Mouse (Mus musculus) adrenal gland, postnatal 36 days (tissue): Measurements from ENCODE around the gene Esr1. TPM values are rescaled to one million over a fixed set of nuclear protein-coding genes. Genes with fewer than 3 reads are reported as not detected.

Source experiments
- DNase-seq, 2 experiments: peaks; one replicate each; pipeline ENCODE4 v3.0.0; 2021; ENCODE audit warnings: mixed read lengths in 1 of 2
- total RNA-seq, 2 experiments: library from RNA; stranded (reverse); gene quantifications; 2 replicates each; pipeline ENCODE4 v1.2.3; 2021

Gene Esr1
- total RNA-seq, 2 experiments from 2014 or later, result 14.3 to 15.0 TPM

DNA sequence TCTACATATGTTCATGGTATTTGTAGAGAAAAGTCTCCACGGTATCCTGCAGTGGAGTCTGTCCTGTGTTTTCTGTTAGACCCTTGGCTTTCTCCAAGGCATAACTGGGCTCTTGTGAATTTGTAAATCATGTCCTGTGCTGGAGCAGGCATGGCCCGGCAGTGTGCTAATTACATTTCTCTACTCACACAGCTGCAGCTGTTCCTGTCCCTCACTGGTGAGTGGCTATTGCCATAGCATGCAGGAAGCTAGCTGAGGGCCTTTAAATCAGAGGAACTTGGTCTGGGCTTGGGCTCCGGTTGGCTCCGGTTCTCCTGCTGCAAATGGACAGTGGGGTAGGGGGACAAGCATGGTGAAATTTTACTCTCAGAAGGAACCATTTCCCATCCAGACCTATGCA is 226.7 kb downstream of the Esr1 start:
- DNase-seq, result no peak

DNA sequence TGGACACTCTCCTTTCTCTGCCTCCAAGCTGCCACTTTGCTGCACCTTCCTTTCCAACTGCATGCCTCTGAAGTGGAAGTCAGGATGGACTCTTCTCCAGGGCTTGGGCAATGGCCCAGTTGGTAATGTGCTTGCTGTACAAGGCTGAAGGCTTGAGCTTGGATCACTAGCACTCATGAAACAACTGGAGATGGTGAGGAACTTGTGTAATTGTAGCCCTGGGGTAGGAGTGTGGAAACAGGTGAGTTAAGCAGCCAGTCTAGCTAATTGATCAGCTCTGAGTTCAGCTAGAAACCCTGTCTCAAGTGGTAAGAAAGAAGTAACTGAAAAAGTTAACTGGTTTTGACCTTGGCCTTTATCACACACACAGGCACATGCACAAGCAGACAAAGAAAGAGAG is 229.6 kb downstream of the Esr1 start:
- no peak for DNase-seq

DNA sequence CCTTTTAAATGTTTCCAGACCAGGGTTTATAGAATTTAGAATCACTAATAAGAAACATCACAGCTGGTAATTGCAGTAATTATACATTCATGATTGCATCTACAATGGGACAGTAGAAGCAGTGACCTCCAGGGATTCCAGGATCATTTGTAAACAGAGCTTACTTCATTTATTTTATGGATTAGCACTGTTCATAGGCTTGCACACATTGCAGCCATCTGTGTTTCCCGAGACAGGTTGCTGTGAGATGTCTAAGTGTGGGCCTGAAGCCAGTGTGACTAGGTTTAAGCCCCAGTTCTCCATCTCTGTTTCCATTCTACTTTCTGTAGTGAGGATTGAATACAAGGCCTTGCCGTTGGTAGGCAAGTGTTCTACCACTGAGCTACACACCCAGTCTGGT is 236.1 kb downstream of the Esr1 start:
- no peak for DNase-seq

DNA sequence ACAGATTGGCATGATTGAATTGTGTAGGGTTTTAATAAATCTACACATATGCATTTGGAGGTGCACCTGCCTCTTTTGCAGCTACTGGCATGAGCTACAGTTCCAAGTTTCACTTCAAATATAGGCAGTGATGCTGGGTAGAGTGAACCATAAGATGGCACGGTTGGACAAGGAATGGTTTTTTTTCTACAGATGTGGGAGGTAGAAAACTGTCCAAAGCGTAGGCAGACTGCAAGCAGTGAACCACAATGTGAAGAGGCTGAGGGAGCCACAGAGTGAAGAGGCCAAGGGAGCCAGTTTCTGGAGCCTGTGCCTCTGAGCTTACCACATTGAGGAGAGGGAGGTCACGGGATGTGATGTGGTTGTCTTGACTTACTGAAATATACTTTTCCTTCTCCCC is 238.5 kb downstream of the Esr1 start:
- no peak for DNase-seq

DNA sequence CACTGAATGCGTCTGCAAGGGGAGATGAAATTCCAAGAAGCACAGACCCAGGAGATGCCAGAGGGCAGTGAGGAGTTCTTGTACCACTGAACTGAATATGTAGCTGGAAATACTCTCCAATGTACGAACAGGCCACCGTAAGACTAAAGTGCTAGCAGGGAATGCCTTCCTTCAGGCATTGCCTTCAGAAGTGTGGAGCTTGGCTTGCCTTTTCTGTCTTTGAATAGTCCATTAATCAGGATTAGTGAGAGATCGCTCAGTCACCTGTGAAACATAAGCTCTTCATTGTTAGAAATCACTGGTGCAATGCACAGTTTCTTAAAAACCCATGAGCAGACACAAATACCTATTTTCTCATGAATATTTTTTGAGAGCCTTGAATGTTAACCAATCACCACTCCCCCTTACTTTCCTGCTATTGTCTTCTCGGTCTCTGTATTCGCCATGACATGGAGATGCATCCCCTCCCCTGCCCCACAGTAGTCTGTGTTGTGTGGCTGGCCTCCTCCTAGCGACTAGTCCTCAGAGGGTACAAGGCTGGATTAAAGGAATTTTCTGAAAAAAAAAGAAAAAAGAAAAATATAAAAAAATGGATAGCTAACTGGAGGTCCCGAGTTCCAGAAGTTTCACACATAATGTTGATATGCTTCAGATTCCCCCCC is 263.8 kb downstream of the Esr1 start:
- DNase-seq, result no peak

DNA sequence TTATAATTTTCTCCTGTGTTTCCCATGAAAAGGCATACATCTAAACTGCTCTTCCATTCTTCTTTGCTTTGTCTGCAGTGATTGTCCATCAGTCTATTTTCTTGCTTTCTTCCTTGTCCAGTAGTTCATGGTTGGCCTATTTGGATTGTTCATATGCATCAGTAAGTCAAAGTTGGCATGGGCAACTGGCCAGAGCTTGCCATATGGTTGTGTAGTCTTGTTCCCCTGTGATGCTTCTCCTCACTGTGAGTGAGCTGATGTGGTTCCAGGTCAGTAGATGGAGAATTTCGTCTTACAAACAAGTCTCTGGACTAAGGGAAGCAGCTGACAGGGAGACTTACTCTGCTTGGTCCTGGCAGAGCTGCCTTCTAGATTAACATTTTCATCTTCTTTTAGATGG is 270.0 kb downstream of the Esr1 start:
- no peak for DNase-seq

DNA sequence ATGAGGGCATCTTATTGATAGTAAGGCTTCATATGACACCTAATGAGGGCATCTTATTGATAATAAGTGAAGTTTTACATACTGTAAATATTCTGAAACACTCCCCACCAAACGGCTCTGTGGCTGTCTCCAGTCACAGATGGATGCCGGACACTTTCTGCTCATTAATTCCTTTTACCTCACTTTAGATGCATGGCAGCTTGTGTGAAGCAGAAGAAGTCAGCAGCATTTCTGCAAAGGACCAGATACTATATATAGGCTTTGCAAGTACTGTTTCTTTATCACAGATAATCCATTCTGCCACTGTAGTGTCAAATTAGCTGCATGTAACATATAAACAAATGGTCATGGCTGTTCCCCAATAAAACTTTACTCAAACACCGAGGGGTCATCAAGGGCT is 274.1 kb downstream of the Esr1 start:
- no peak for DNase-seq

DNA sequence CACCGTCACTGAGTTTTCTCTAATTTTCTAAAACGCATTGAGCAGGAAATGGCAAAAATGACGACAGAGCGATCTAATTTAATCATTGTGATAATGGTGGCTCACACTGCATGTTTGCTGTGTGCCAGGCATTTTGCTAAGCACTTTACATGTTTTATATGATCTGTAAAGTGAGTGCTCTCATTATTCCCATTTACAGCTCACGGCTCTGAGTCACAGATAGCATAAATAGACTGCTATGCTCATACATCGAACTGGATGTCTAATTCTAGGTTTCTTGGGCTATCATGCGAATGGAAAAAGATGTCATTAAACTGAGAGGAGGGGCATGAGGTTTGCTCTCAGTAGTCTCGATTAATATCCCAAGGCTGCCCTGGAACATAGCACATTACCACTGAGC is 274.6 kb downstream of the Esr1 start:
- no peak for DNase-seq

DNA sequence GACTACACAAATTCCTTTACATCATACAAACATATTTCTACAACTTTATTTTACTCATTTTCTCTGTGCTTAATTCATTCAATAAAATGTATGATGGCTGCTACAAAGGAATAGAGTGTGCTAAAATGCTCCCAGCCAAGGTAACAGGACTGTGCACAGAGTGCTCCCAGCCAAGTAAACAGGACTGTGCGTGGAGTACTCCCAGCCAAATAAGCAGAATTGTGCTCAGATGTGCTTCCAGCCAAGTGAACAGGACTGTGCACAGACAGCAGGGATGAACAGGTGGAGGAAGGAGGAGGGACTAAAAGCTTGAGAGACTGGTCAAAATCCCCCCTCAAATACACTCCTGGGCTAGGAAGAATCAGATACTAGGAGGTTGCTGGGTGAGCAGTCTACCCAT is 282.1 kb downstream of the Esr1 start:
- DNase-seq, result no peak

DNA sequence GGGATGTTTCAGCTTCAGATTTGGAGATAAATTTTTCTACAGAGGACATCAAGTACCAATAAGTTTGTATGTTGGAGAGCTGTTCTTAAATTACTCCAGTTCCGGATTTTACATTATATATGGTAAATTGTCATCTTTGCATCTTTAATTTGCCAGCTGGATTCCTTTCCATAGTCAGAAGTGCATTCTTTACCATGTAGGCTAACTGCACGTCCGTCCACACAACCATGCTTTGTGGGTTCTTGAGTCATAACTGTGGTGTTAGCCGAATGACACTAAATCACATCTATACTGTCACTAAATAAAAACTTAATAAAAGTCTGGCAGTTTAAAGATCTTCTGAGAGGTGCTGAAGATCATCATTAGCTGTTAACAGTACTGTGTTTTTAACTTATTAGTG is 286.4 kb downstream of the Esr1 start:
- DNase-seq, result no peak

DNA sequence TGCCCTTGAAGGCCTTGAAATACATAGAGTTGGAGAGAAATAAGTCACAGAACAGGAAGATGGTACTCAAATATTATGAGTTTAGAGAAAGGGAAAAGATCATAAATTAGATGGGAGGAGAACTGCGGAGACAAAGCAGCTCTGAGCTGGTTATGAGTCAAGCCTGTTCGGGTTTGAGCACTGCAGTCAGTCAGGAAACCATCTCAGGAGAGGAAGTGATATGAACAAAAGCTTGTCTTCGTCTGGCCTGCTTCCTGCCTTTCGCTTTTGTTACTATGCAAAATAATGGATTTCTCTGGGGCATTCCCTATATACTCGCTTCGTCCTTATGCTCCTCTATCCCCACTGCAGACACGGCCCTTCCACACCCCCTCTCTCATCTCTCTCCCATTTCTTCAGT is 288.9 kb downstream of the Esr1 start:
- peak in 1 of 2 experiments; percentile 7 for DNase-seq

DNA sequence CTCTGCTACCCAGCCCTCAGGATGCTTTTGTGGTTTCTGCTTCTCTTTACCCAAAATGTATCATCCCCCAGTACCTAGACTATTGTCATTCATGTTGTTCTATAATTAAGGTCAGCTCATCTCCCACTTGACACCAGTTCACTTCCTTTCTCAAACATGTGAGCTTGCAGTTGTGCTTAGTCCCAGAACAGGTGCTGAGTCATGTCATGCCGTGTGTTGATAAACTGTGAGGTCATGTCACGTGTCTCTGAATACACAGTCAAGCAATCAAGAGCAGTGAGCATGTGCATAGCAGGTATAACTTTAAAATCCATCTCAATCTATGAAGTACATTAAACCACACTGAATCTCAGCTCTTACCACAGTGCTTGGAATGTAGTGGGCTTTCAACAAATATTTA is 297.9 kb downstream of the Esr1 start:
- no peak for DNase-seq

DNA sequence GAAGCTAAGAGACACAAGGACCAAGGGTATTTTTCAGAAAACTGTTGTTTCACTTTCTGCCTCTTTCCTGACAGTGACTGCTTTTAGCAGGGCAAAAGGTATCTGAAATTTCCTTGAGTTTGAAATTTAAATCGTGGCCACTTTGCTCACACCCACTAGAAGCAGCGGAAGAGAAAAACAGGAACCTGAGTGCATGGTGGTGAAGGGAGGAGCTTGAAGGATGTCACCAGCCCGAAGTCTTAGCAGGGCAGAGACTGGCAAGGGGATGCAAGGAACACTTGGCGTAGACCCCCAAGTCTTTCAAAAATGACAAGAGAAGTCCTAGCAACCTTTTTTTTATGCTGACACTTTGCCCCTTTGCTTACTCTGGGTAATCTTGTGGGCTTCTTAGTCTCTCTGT is 299.1 kb downstream of the Esr1 start:
- DNase-seq, result no peak

DNA sequence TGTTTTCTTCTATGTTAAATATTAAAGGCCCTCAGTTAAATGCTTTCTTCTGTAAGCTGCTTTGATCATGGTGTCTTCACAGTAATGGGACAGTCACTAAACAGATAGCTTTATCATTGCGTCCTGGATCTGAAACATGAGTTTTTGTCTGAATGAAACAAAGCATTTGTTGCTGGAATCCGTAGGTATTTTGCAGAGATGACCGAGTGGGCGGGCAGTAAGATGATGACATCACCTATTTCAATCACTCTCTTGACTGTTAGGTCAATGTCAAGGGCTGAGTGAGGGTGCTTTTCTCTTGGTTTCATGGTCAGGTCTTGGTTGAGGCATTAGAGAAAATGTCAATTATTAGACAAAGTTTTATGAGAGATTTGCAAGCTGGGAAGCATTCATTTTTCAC is 307.7 kb downstream of the Esr1 start:
- DNase-seq, result peak; percentile 27 to 42

DNA sequence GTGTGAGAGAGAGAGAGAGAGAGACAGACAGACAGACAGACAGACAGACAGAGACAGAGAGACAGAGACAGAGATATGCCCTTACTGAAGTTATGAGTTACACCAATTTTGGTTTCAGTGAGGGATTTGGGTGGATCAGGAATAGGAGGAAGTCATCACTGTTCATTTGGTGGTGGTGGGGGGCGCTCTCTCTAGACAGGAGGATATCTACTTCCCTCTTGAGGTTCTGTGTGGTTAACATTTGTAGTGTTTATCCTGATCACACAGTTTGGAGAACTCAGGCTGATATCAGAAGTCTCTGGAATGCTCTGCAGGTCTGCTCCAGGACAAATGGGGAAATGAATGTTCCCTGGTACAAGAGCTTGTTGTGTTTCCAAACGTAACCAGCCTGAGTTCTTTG is 312.2 kb downstream of the Esr1 start:
- no peak for DNase-seq

DNA sequence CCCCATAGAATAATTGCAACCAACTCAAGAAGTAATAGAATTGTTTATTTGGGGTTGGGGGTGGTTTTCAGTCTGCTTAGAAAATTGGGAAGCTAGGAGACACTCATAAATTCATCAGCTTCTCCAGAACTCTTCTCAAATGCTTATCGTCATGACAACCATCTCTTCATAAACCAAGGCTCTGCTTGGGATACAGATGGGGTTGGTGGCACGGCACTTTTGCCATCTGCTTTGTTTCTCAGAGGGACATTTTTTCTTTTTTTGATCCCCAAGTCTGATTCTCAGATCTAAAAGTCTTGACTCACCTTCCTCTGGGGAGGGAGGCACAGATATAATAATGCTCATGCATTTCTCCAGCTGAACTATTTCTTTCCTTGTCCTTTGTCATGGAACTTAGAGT is 313.0 kb downstream of the Esr1 start:
- DNase-seq, result no peak

DNA sequence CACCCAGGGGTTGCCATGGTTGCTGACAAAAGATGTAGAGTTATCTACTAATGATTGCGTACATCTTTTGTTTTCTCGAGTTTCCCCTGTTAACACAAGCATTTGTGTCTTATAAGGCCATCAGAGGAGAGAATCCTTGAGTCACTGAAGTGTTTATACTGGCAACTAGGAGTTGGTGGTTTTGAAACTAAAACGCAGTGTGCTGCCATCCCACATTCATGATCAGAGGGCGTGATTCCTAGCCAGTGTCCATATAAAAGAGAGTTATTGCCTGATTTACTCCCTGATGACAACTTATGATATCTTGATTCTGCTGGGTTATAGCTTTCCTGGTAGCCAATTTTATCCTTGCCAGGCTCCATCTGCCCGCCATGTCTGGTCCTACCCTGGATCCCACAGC is 331.8 kb downstream of the Esr1 start:
- DNase-seq, result no peak

DNA sequence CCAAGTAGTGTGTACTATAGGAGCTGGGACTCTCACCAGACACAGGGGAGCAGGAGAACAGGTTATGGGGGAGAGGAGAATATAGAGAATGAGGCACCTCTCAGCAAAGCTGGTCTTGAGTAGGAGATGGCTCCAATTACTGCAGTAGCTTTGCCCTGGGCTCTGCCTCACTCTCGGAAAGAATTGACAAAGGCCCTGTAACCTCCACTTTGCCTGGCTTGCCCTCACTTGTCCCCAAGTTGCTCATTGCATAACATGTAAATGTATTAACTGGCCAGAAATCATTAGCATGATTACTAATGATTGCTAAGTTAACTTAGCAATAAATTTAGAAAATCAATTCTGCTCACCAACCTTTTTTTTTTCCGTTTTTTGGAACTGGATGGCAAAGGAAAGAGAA is 333.3 kb downstream of the Esr1 start:
- DNase-seq, result no peak

DNA sequence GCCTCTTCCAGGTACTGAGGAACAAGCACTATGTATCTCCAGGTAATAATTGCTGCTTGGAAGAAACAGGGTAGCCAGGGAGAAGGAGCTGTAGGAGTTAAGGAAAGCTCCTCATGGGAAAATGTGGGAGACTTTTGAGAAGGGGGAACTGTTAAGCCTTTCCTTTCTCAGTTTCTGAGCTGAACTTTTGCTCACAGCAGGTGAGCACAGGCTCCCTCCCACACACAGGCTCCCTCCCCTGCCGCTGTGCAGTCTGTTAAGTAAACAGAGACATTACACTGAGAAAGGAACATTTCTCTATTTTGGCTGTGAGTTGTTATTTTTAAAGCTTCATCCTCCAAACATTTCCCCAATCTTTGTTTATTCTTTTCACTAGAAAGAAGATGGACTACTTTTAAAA is 354.4 kb downstream of the Esr1 start:
- DNase-seq, result no peak

DNA sequence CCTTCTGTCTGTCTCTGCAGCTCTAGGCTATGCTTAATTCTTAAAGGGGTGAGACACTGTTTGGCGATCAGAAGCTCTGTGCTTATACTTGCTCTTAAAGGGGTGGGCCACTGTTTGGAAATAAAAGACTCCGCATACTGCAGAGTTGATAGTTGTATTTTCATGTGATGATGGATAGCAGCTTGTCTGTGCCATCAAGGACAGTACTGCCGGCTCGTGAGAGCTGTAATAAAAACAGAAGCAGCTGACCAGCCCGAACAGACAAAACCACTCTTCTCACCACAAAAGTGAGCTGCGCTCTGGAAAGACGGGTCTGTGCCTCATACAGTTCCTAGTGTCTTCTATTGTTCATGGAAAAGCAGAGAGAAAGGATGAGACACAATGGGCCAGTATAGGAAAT is 359.8 kb downstream of the Esr1 start:
- peak; percentile 34 for DNase-seq

DNA sequence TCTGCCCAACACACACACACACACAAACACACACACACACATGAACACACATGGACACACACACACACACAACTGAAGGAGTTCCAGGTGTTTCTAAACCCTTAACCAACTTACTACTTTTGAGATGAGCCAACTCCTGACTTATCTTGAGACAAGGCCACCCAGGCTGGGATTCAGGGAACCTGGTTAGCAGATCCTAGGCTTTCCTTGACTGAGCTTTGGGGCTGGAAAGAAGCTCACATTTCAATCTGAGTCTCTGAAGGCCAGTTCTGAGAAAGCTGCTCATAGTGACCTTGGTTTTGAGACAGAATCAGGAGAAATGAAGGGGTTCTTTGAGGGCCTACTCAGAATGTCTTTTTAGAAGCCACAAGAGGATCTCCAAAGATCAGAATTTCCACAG is 360.2 kb downstream of the Esr1 start:
- DNase-seq, result peak; percentile 1 to 13

DNA sequence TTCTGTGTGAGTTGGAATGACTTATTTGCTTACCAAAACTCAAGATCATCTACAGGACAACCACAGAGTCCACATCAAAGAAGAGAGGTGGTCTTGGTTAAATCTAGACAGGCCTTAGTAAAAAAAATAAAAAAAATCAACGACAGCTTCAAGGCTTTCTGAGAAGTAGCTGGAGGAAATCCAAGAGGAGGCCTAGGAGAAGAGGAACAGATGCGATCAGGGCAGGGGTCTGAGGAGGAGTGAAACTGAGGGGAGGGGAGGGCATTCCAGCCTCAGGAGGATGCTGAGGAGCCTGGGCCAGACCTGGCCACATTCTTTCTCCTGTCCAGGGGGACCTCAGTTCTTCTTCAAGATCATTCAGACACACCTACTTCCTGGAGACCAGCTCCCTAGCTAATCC is 360.6 kb downstream of the Esr1 start:
- no peak for DNase-seq

DNA sequence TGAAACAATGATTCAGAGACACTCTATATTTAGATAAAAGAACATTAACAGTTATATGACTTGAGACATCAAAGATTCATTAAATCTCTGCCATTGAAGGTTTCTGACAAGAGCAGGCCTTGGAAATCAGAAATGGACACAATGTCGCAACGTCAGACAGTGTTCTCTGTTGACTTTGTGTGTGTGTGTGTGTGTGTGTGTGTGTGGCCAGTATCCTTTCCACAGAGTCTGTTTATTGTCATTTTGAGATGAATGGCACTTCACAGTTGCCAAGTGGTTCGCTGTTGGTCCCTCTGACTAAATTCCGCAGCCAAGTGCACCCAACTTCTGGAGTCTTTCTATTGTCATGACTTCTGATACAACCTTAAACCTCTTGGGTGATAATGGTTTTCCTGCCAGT is 362.9 kb downstream of the Esr1 start:
- DNase-seq, result peak; percentile 18 to 31

DNA sequence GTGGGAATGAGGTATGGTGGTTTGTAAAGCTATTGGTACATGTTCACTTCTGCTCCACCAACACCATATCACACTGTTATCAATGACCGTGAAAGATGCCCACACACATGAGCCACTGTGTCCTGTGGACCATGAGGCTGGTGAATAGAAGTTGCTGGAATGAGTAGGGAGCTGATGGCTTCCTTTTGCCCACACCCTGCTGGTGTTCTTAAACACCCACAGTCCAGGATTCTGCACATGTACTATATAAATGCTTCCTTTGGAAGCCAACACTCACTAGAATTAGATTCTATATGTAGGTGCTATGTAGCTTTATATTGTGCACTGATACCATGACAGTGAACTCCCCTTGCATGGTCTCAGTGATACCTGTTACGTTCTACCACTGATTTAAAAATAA is 365.2 kb downstream of the Esr1 start:
- no peak for DNase-seq

DNA sequence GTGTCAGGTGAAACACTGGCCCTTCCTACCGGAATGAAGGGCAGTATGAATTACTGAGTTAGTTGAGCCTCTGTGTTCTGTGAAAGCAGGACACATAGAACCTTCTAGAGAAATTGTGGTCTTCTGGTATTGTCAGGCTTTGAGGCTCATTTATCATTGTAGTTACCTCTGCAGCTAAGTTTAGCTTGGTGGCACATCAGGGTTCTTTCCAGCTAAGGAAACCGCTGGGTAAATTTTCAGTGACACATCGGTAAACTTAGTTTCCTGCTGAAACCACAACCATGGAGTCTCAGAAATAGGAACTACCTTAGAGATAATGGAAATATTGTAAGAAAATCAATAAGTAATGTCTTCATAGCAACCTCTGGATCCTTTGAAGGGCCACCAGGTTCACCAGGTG is 366.0 kb downstream of the Esr1 start:
- DNase-seq, result no peak
